Mouse (Mus musculus): ENCODE results near the gene Srsf4. TPM values are rescaled to one million over a fixed set of nuclear protein-coding genes. Genes with fewer than 3 reads are reported as not detected.

Gene Srsf4
- total RNA-seq, 1 experiment: 45.6 TPM

GRCm38 (mm10) chr4:131913526-131913925 lies 40.1 kb downstream of the Srsf4 start:
- Histone ChIP-seq H3K9me3 (ENCODE audit: control insufficient read depth, insufficient read depth, low read depth, low read length) (no peaks in the 10 kb centered on the region), H3K27ac (ENCODE audit: insufficient read depth, low read depth, low read length, poor library complexity, severe bottlenecking) (no peak overlapping the region), H3K4me3 (ENCODE audit: insufficient read depth in 1 of 2, low read depth in 1 of 2, low read length in 2 of 2, poor library complexity in 1 of 2, severe bottlenecking in 1 of 2) (no peak overlapping the region), H3K9ac (ENCODE audit: insufficient read depth, low read depth, low read length, poor library complexity, severe bottlenecking) (no peak overlapping the region), H3K36me3 (ENCODE audit: control insufficient read depth, insufficient read depth, low read length, poor library complexity, severe bottlenecking) (no peaks in the 10 kb centered on the region), H3K4me1 (ENCODE audit: control insufficient read depth in 2 of 2, insufficient read depth in 2 of 2, low read length in 2 of 2, poor library complexity in 1 of 2) (peaks cover 7 to 19% of the 10 kb centered on the region in 2 experiments; a peak in 3 of 4 replicates)
- in situ Hi-C loops (cut with MboI; ENCODE audit: low sequenced_read_pairs in 2 of 2, unreplicated experiment in 2 of 2): no loop called here
- TF ChIP-seq ZNF384 (IDR thresholded peaks at IDR 0.05; ENCODE audit: low read depth, low read length): no peak
- no peak for TF ChIP-seq ZC3H11A (IDR thresholded peaks at IDR 0.05; ENCODE audit: borderline replicate concordance, low read depth, low read length)
- no peak for DNase-seq (ENCODE audit: low read depth, low spot score)

- H3K27ac ChIP-seq (ENCODE audit: insufficient read depth, low read depth, low read length, poor library complexity, severe bottlenecking): no peak overlapping the region
- in situ Hi-C loops (cut with MboI; ENCODE audit: low sequenced_read_pairs in 2 of 2, unreplicated experiment in 2 of 2): no loop called here
- H3K4me3 ChIP-seq (ENCODE audit: insufficient read depth in 1 of 2, low read depth in 1 of 2, low read length in 2 of 2, poor library complexity in 1 of 2, severe bottlenecking in 1 of 2): no peak overlapping the region
These were observed 40.7 kb downstream of the Srsf4 start for GRCm38 (mm10) chr4:131914046-131914643.

GRCm38 (mm10) chr4:131914891-131915469 lies 41.6 kb downstream of the Srsf4 start:
- in situ Hi-C loops (cut with MboI; ENCODE audit: low sequenced_read_pairs in 2 of 2, unreplicated experiment in 2 of 2): no loop called here
- H3K4me3 ChIP-seq (ENCODE audit: insufficient read depth in 1 of 2, low read depth in 1 of 2, low read length in 2 of 2, poor library complexity in 1 of 2, severe bottlenecking in 1 of 2): peak overlapping the region in 1 of 2 experiments; percentile 30; a peak in 2 of 4 replicates
- H3K9ac ChIP-seq (ENCODE audit: insufficient read depth, low read depth, low read length, poor library complexity, severe bottlenecking): 0 out of 2 replicates have a peak overlapping the region, but pooled peaks have one; percentile 2
- H3K36me3 ChIP-seq (ENCODE audit: control insufficient read depth, insufficient read depth, low read length, poor library complexity, severe bottlenecking): no peaks in the 10 kb centered on the region
- TF ChIP-seq CHD2 (IDR thresholded peaks at IDR 0.05; ENCODE audit: low read depth, low read length): no peak
- TF ChIP-seq ZC3H11A (IDR thresholded peaks at IDR 0.05; ENCODE audit: borderline replicate concordance, low read depth, low read length): no peak
- no peak for TF ChIP-seq MAFK (IDR thresholded peaks at IDR 0.05; ENCODE audit: insufficient read depth, low read depth, low read length)
- no peak for TF ChIP-seq ZNF384 (IDR thresholded peaks at IDR 0.05; ENCODE audit: low read depth, low read length)
- TF ChIP-seq HCFC1 (IDR thresholded peaks at IDR 0.05; ENCODE audit: borderline replicate concordance, insufficient read depth, low read length): no peak
- H3K27ac ChIP-seq (ENCODE audit: insufficient read depth, low read depth, low read length, poor library complexity, severe bottlenecking): no peak overlapping the region
- peaks cover 7 to 29% of the 10 kb centered on the region in 2 experiments; a peak in 3 of 4 replicates for H3K4me1 ChIP-seq (ENCODE audit: control insufficient read depth in 2 of 2, insufficient read depth in 2 of 2, low read length in 2 of 2, poor library complexity in 1 of 2)
- DNase-seq (ENCODE audit: low read depth, low spot score): no peak
- H3K9me3 ChIP-seq (ENCODE audit: control insufficient read depth, insufficient read depth, low read depth, low read length): no peaks in the 10 kb centered on the region

More at GRCm38 (mm10) chr4:131914046-131914643, 40.7 kb downstream of the Srsf4 start:
- Histone ChIP-seq H3K4me1 (ENCODE audit: control insufficient read depth in 2 of 2, insufficient read depth in 2 of 2, low read length in 2 of 2, poor library complexity in 1 of 2) (peaks cover 7 to 23% of the 10 kb centered on the region in 2 experiments; a peak in 3 of 4 replicates), H3K36me3 (ENCODE audit: control insufficient read depth, insufficient read depth, low read length, poor library complexity, severe bottlenecking) (no peaks in the 10 kb centered on the region), H3K9me3 (ENCODE audit: control insufficient read depth, insufficient read depth, low read depth, low read length) (no peaks in the 10 kb centered on the region), H3K9ac (ENCODE audit: insufficient read depth, low read depth, low read length, poor library complexity, severe bottlenecking) (no peak overlapping the region)
- TF ChIP-seq HCFC1 (IDR thresholded peaks at IDR 0.05; ENCODE audit: borderline replicate concordance, insufficient read depth, low read length) (no peak), MAFK (IDR thresholded peaks at IDR 0.05; ENCODE audit: insufficient read depth, low read depth, low read length) (no peak), ZNF384 (IDR thresholded peaks at IDR 0.05; ENCODE audit: low read depth, low read length) (no peak), CHD2 (IDR thresholded peaks at IDR 0.05; ENCODE audit: low read depth, low read length) (no peak), ZC3H11A (IDR thresholded peaks at IDR 0.05; ENCODE audit: borderline replicate concordance, low read depth, low read length) (no peak)
- no peak for DNase-seq (ENCODE audit: low read depth, low spot score)

- H3K9ac ChIP-seq (ENCODE audit: insufficient read depth, low read depth, low read length, poor library complexity, severe bottlenecking): no peak overlapping the region
- DNase-seq (ENCODE audit: low read depth, low spot score): no peak
- H3K36me3 ChIP-seq (ENCODE audit: control insufficient read depth, insufficient read depth, low read length, poor library complexity, severe bottlenecking): no peaks in the 10 kb centered on the region
- TF ChIP-seq ZNF384 (IDR thresholded peaks at IDR 0.05; ENCODE audit: low read depth, low read length): no peak
- no peak for TF ChIP-seq HCFC1 (IDR thresholded peaks at IDR 0.05; ENCODE audit: borderline replicate concordance, insufficient read depth, low read length)
- no peak for TF ChIP-seq CHD2 (IDR thresholded peaks at IDR 0.05; ENCODE audit: low read depth, low read length)
- TF ChIP-seq ZC3H11A (IDR thresholded peaks at IDR 0.05; ENCODE audit: borderline replicate concordance, low read depth, low read length): no peak
- no peak for TF ChIP-seq MAFK (IDR thresholded peaks at IDR 0.05; ENCODE audit: insufficient read depth, low read depth, low read length)
- no peak overlapping the region for H3K27ac ChIP-seq (ENCODE audit: insufficient read depth, low read depth, low read length, poor library complexity, severe bottlenecking)
- in situ Hi-C loops (cut with MboI; ENCODE audit: low sequenced_read_pairs in 2 of 2, unreplicated experiment in 2 of 2): no loop called here
- H3K4me1 ChIP-seq (ENCODE audit: control insufficient read depth in 2 of 2, insufficient read depth in 2 of 2, low read length in 2 of 2, poor library complexity in 1 of 2): peaks cover 7 to 26% of the 10 kb centered on the region in 2 experiments; a peak in 3 of 4 replicates
- H3K4me3 ChIP-seq (ENCODE audit: insufficient read depth in 1 of 2, low read depth in 1 of 2, low read length in 2 of 2, poor library complexity in 1 of 2, severe bottlenecking in 1 of 2): no peak overlapping the region
- H3K9me3 ChIP-seq (ENCODE audit: control insufficient read depth, insufficient read depth, low read depth, low read length): no peaks in the 10 kb centered on the region
These were observed 42.5 kb downstream of the Srsf4 start for GRCm38 (mm10) chr4:131915821-131916328.

Data from ES-E14 (cell line).